Mouse (Mus musculus) CH12.LX (cell line): ENCODE measurements at regions not wholly inside any gene's neighbourhood (a gene's known extent, or its start where the extent isn't known, plus 50 kb on each side); places are given as distances from the start of the nearest gene placed in this dataset.

Source experiments
- DNase-seq: peaks from one replicate; pipeline ENCODE4 v3.0.0-alpha.2; 2013; ENCODE audit errors: extremely low read depth
- H3K27ac ChIP-seq: 2 replicates; pipeline ENCODE4 v1.5.1; 2012; ENCODE audit warnings: low read depth, mild to moderate bottlenecking, control low read depth, moderate library complexity; ENCODE audit not compliant: insufficient read depth
- H3K27me3 ChIP-seq: replicated peaks from 2 replicates; pipeline ENCODE3; 2012; ENCODE audit warnings: inconsistent platforms
- H3K36me3 ChIP-seq, 2 experiments: replicated peaks in 1 of 2; 2 replicates each; pipeline versions ENCODE3 to v1.6.1; 2012; ENCODE audit warnings: inconsistent platforms in 1 of 2, low read length in 1 of 2, mild to moderate bottlenecking in 1 of 2, mixed read lengths in 1 of 2, moderate library complexity in 1 of 2; ENCODE audit not compliant: control insufficient read depth in 1 of 2, insufficient read depth in 1 of 2
- H3K4me1 ChIP-seq, 2 experiments: 2 replicates each; pipeline ENCODE4 v1.6.1; 2012; ENCODE audit warnings: inconsistent platforms in 1 of 2, moderate library complexity in 1 of 2; ENCODE audit not compliant: insufficient read depth in 2 of 2, control insufficient read depth in 1 of 2
- H3K4me2 ChIP-seq: 2 replicates; pipeline ENCODE4 v1.6.1; 2012; ENCODE audit warnings: low read depth, mild to moderate bottlenecking, control low read depth; ENCODE audit not compliant: poor library complexity, insufficient read depth, severe bottlenecking
- H3K4me3 ChIP-seq, 3 experiments: fragments of 150-350 bp in 1 of 3; sonication (generic) in 1 of 3; replicated peaks in 1 of 3; 2 replicates each; pipeline versions ENCODE3 to v1.5.1; 2011 to 2012; ENCODE audit warnings: low read depth in 2 of 3, low read length in 2 of 3, mild to moderate bottlenecking in 2 of 3, moderate library complexity in 2 of 3, control low read depth in 1 of 3, improper control_type of control experiment in 1 of 3, inconsistent platforms in 1 of 3, mixed read lengths in 1 of 3; ENCODE audit not compliant: poor library complexity in 1 of 3
- H3K79me2 ChIP-seq: replicated peaks from 2 replicates; pipeline ENCODE4 v1.6.1; 2012; ENCODE audit warnings: mild to moderate bottlenecking, moderate library complexity; ENCODE audit not compliant: control insufficient read depth, poor library complexity, insufficient read depth, severe bottlenecking; ENCODE audit errors: extremely low read depth
- H3K9ac ChIP-seq: 2 replicates; pipeline ENCODE4 v1.6.1; 2012; ENCODE audit warnings: low read depth, mild to moderate bottlenecking, control low read depth, moderate library complexity; ENCODE audit not compliant: insufficient read depth
- H3K9me3 ChIP-seq: replicated peaks from 2 replicates; pipeline ENCODE3; 2012; ENCODE audit warnings: low read length, inconsistent platforms, mixed read lengths
- BHLHE40 ChIP-seq: IDR thresholded peaks from 2 replicates; pipeline ENCODE4 v1.6.1; 2011; ENCODE audit warnings: mild to moderate bottlenecking, low read depth, low read length, improper control_type of control experiment
- CHD1 ChIP-seq: IDR thresholded peaks from 2 replicates; pipeline ENCODE4 v1.6.1; 2012; ENCODE audit warnings: low read depth, low read length, improper control_type of control experiment, inconsistent platforms
- CHD2 ChIP-seq: IDR thresholded peaks from 2 replicates; pipeline ENCODE4 v1.6.1; 2011; ENCODE audit warnings: low read length, improper control_type of control experiment
- CTCF ChIP-seq, 2 experiments: IDR thresholded peaks in 1 of 2; conservative IDR thresholded peaks in 1 of 2; 2 replicates each; pipeline ENCODE4 v1.5.1; 2011 to 2012; ENCODE audit warnings: low read depth in 2 of 2, low read length in 2 of 2, improper control_type of control experiment in 1 of 2, inconsistent platforms in 1 of 2, mild to moderate bottlenecking in 1 of 2, moderate library complexity in 1 of 2
- E2F4 ChIP-seq: IDR thresholded peaks from 2 replicates; pipeline ENCODE4 v1.6.1; 2011; ENCODE audit warnings: low read depth, low read length, improper control_type of control experiment; ENCODE audit not compliant: insufficient replicate concordance
- ELF1 ChIP-seq: IDR thresholded peaks from 2 replicates; pipeline ENCODE4 v1.6.1; 2014; ENCODE audit warnings: low read depth, mild to moderate bottlenecking, inconsistent platforms, low read length, improper control_type of control experiment
- ETS1 ChIP-seq: conservative IDR thresholded peaks from 2 replicates; pipeline ENCODE4 v1.6.1; 2012; ENCODE audit warnings: low read depth, mild to moderate bottlenecking, inconsistent platforms, low read length, improper control_type of control experiment, moderate library complexity
- HCFC1 ChIP-seq: IDR thresholded peaks from 2 replicates; pipeline ENCODE4 v1.6.1; 2012; ENCODE audit warnings: low read depth, mild to moderate bottlenecking, inconsistent platforms, low read length, improper control_type of control experiment
- IRF4 ChIP-seq: IDR thresholded peaks from 2 replicates; pipeline ENCODE4 v1.6.1; 2014; ENCODE audit warnings: low read depth, mild to moderate bottlenecking, inconsistent platforms, low read length, improper control_type of control experiment
- JUN ChIP-seq: IDR thresholded peaks from 2 replicates; pipeline ENCODE4 v1.6.1; 2011; ENCODE audit warnings: low read depth, mild to moderate bottlenecking, low read length, improper control_type of control experiment, moderate library complexity; ENCODE audit not compliant: insufficient read depth
- KAT2A ChIP-seq: IDR thresholded peaks from 2 replicates; pipeline ENCODE4 v1.6.1; 2012; ENCODE audit warnings: low read length, improper control_type of control experiment, inconsistent platforms; ENCODE audit not compliant: insufficient replicate concordance
- MAFK ChIP-seq: IDR thresholded peaks from 2 replicates; pipeline ENCODE4 v1.6.1; 2011; ENCODE audit warnings: low read length, improper control_type of control experiment; ENCODE audit not compliant: insufficient replicate concordance
- MAZ ChIP-seq: IDR thresholded peaks from 2 replicates; pipeline ENCODE4 v1.6.1; 2012; ENCODE audit warnings: low read depth, mild to moderate bottlenecking, inconsistent platforms, low read length, improper control_type of control experiment, moderate library complexity
- MEF2A ChIP-seq: IDR thresholded peaks from 2 replicates; pipeline ENCODE4 v1.6.1; 2014; ENCODE audit warnings: low read depth, mild to moderate bottlenecking, inconsistent platforms, low read length, improper control_type of control experiment, borderline replicate concordance
- MYC ChIP-seq: IDR thresholded peaks from 2 replicates; pipeline ENCODE4 v1.6.1; 2011; ENCODE audit warnings: low read depth, mild to moderate bottlenecking, improper control_type of control experiment, low read length
- NELFE ChIP-seq: IDR thresholded peaks from 2 replicates; pipeline ENCODE4 v1.6.1; 2011; ENCODE audit warnings: low read depth, low read length, improper control_type of control experiment
- NRF1 ChIP-seq: IDR thresholded peaks from 2 replicates; pipeline ENCODE4 v1.6.1; 2014; ENCODE audit warnings: low read depth, mild to moderate bottlenecking, inconsistent platforms, low read length, improper control_type of control experiment, moderate library complexity
- PAX5 ChIP-seq: IDR thresholded peaks from 2 replicates; pipeline ENCODE4 v1.6.1; 2012; ENCODE audit warnings: low read length, inconsistent platforms, mixed read lengths
- POLR2A ChIP-seq: IDR thresholded peaks from 2 replicates; pipeline ENCODE4 v1.6.1; 2011; ENCODE audit warnings: low read depth, mild to moderate bottlenecking, improper control_type of control experiment, low read length
- RAD21 ChIP-seq: IDR thresholded peaks from 2 replicates; pipeline ENCODE4 v1.6.1; 2011; ENCODE audit warnings: low read depth, mild to moderate bottlenecking, low read length, improper control_type of control experiment, moderate library complexity
- TBP ChIP-seq: conservative IDR thresholded peaks from 2 replicates; pipeline ENCODE4 v1.6.1; 2011; ENCODE audit warnings: low read depth, low read length, improper control_type of control experiment
- UBTF ChIP-seq: IDR thresholded peaks from 2 replicates; pipeline ENCODE4 v1.6.1; 2012; ENCODE audit warnings: low read depth, mild to moderate bottlenecking, inconsistent platforms, low read length, improper control_type of control experiment, moderate library complexity
- USF1 ChIP-seq: IDR thresholded peaks from 2 replicates; pipeline ENCODE4 v1.6.1; 2014; ENCODE audit warnings: low read depth, mild to moderate bottlenecking, inconsistent platforms, low read length, improper control_type of control experiment
- USF2 ChIP-seq: conservative IDR thresholded peaks from 2 replicates; pipeline ENCODE4 v1.6.1; 2011; ENCODE audit warnings: low read depth, low read length, improper control_type of control experiment
- ZMIZ1 ChIP-seq: IDR thresholded peaks from 2 replicates; pipeline ENCODE4 v1.6.1; 2012; ENCODE audit warnings: low read depth, mild to moderate bottlenecking, inconsistent platforms, low read length, improper control_type of control experiment
- ZNF384 ChIP-seq: IDR thresholded peaks from 2 replicates; pipeline ENCODE4 v1.6.1; 2012; ENCODE audit warnings: low read depth, low read length, improper control_type of control experiment, inconsistent platforms
- dilution Hi-C: fragments of 300-500 bp; cut with MboI; formaldehyde crosslinking; loops from 2 replicates; pipeline ENCODE4 v1.14.3; 2020; ENCODE audit warnings: low sequenced_read_pairs; ENCODE audit not compliant: extremely low pct_unique_long_range_greater_than_20kb, extremely low pct_ligation_motif_present
- in situ Hi-C: fragments of 300-500 bp; cut with MboI; formaldehyde crosslinking; loops from 3 replicates; pipeline ENCODE4 v1.14.3; 2019; ENCODE audit warnings: low sequenced_read_pairs, low pct_ligation_motif_present, low pct_unique_long_range_greater_than_20kb, mixed read lengths

- H3K36me3 ChIP-seq = no peaks in the 10 kb centered on the region
- no peak overlapping the region for H3K9ac ChIP-seq
- no peaks in the 10 kb centered on the region for H3K9me3 ChIP-seq
- H3K4me3 ChIP-seq = no peak overlapping the region
- in situ Hi-C loops = no loop called here
- H3K27me3 ChIP-seq = peaks cover 1% of the 10 kb centered on the region
- TF ChIP-seq CHD2 (no peak), RAD21 (no peak), CHD1 (no peak), ETS1 (no peak), IRF4 (no peak), USF1 (no peak), POLR2A (no peak), NRF1 (no peak), MYC (no peak), JUN (no peak), NELFE (no peak), PAX5 (no peak), MAZ (no peak), ZNF384 (no peak)
- H3K4me1 ChIP-seq = no peaks in the 10 kb centered on the region
- no peaks in the 10 kb centered on the region for H3K79me2 ChIP-seq
- dilution Hi-C loops = no loop called here
- no peak overlapping the region for H3K27ac ChIP-seq
- no peak overlapping the region for H3K4me2 ChIP-seq
- DNase-seq = no peak
These were observed 174.5 kb upstream of the C9orf72 start for GRCm38 (mm10) chr4:35400511-35400910.

- H3K36me3 ChIP-seq = no peaks in the 10 kb centered on the region
- no peaks in the 10 kb centered on the region for H3K4me1 ChIP-seq
- no peak overlapping the region for H3K27ac ChIP-seq
- in situ Hi-C loops (no loop called here), dilution Hi-C loops (no loop called here)
- H3K9me3 ChIP-seq = no peaks in the 10 kb centered on the region
- no peak overlapping the region for H3K4me3 ChIP-seq
- TF ChIP-seq ETS1 = no peak
- TF ChIP-seq TBP = no peak
- TF ChIP-seq ELF1 = no peak
- TF ChIP-seq PAX5 = no peak
- TF ChIP-seq MYC = no peak
- TF ChIP-seq CTCF (conservative IDR thresholded peaks at IDR 0.05 in 1 of 2, IDR thresholded peaks at IDR 0.05 in 1 of 2; ENCODE audit: low read depth in 2 of 2, low read length in 2 of 2) = no peak
- TF ChIP-seq KAT2A = no peak
- TF ChIP-seq E2F4 = no peak
- no peak for TF ChIP-seq CHD2
- TF ChIP-seq USF1 = no peak
- TF ChIP-seq MEF2A = no peak
- TF ChIP-seq ZMIZ1 = no peak
- no peak for TF ChIP-seq USF2
- no peak for TF ChIP-seq UBTF
- TF ChIP-seq MAFK = no peak
- no peak for TF ChIP-seq BHLHE40
- no peak for TF ChIP-seq HCFC1
- H3K9ac ChIP-seq = no peak overlapping the region
- H3K79me2 ChIP-seq = no peaks in the 10 kb centered on the region
- H3K4me2 ChIP-seq = no peak overlapping the region
- DNase-seq = no peak
- H3K27me3 ChIP-seq = peaks cover 1% of the 10 kb centered on the region
These were observed 169.6 kb upstream of the C9orf72 start for GRCm38 (mm10) chr4:35395583-35395877.
